Mouse (Mus musculus) Patski (cell line): ENCODE results near the gene Stk11ip. TPM values are rescaled to one million over a fixed set of nuclear protein-coding genes. Genes with fewer than 3 reads are reported as not detected.

ENCODE experiments used
- ATAC-seq: fragments of 100-300 bp; one replicate; pipeline ENCODE4 v1.8.0; 2021
- CTCF ChIA-PET: fragments of 350-600 bp; sonication (Branson Sonifier 250); formaldehyde crosslinking; loops from one replicate; lab custom pipeline; 2022; ENCODE audit warnings: inconsistent platforms; lab: Charles Lee
- POLR2A ChIA-PET: fragments of 350-600 bp; sonication (Branson Sonifier 250); formaldehyde crosslinking; loops from one replicate; lab custom pipeline; 2022; ENCODE audit warnings: antibody characterized with exemption, inconsistent platforms; lab: Charles Lee
- DNase-seq: peaks from one replicate; pipeline ENCODE4 v3.0.0-alpha.2; 2011; ENCODE audit warnings: low read depth, low spot score
- H3K27me3 ChIP-seq: fragments of 371-371 bp; one replicate; pipeline ENCODE4 v1.5.1; 2021
- CTCF ChIP-seq: fragments of 100-300 bp; IDR thresholded peaks from one replicate; pipeline ENCODE4 v1.5.1; 2021
- in situ Hi-C: fragments of 300-500 bp; cut with MboI; formaldehyde crosslinking; loops from 3 replicates; pipeline ENCODE4 v1.11.1; 2018; ENCODE audit warnings: low pct_unique_long_range_greater_than_20kb, mixed read lengths
- polyA plus RNA-seq: library from polyadenylated mRNA; unstranded; gene quantifications from one replicate; pipeline ENCODE4 v1.2.3, GENCODE M21; 2021

Gene Stk11ip
- polyA plus RNA-seq, 1 experiment from 2014 or later: 22.7 TPM

DNA sequence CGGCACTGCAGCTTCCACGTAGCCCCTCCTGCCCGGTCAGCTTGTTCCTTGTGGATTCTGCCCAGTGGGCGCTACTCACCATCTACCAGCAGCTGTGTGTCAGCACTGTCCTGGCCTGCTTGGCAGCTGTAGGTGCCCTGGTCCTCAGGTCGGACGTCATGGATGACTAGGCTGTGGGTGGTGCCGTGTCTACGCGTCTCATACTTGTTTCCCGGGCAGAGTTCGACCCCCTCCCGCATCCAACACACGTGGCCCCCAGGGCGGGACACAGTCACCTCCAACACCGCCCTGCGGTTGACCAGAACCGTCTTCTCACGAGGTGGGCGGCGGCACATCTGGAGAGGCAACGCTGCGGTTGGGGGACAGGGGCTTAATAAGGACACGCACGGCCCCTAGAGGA lies 34.8 kb upstream of the Stk11ip start:
- in situ Hi-C loops: no loop called here
- no peak for TF ChIP-seq CTCF
- H3K27me3 ChIP-seq: no peaks in the 10 kb centered on the region
- CTCF ChIA-PET: interaction anchor here (1.0 to 2.4 kb wide), 2 partner anchors 9 to 232 kb away, joined by 3 to 17 read pairs; no protein-coding TSS in a partner anchor
- ATAC-seq (no peak), DNase-seq (no peak)
- POLR2A ChIA-PET: interaction anchor here (0.6 to 1.2 kb wide), 4 partner anchors 8 to 102 kb away, joined by 3 to 10 read pairs (median 6); partner anchors contain the start of genes Chpf and Tmem198

DNA sequence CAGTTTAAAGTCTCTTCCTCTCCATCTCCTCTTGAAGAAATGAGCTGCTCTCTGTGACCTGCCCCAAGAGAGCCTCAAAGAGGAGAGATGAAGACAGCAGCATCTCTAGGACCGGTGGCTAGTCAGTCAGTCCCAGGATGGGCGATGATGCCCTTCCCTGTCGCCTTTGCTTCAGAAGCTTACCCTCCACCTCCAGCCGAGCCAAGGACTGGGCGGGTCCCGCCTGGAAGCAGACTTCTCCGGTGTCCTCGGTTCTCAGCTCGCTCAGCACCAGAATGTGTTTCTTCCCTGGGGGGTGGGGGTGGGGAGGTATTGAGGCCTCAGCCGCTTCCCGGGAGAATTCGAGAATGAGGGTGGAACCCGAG lies 34.3 kb upstream of the Stk11ip start:
- ChIA-PET POLR2A (interaction anchor here (0.6 to 1.2 kb wide), 3 partner anchors 8 to 102 kb away, joined by 4 to 10 read pairs (median 7); partner anchors contain the start of genes Chpf and Tmem198), CTCF (interaction anchor here (1.0 to 2.4 kb wide), 3 partner anchors 10 to 233 kb away, joined by 3 to 17 read pairs (median 3); no protein-coding TSS in a partner anchor)
- DNase-seq (no peak), ATAC-seq (peak; percentile 3)
- no peaks in the 10 kb centered on the region for H3K27me3 ChIP-seq
- TF ChIP-seq CTCF: no peak
- in situ Hi-C loops: no loop called here

DNA sequence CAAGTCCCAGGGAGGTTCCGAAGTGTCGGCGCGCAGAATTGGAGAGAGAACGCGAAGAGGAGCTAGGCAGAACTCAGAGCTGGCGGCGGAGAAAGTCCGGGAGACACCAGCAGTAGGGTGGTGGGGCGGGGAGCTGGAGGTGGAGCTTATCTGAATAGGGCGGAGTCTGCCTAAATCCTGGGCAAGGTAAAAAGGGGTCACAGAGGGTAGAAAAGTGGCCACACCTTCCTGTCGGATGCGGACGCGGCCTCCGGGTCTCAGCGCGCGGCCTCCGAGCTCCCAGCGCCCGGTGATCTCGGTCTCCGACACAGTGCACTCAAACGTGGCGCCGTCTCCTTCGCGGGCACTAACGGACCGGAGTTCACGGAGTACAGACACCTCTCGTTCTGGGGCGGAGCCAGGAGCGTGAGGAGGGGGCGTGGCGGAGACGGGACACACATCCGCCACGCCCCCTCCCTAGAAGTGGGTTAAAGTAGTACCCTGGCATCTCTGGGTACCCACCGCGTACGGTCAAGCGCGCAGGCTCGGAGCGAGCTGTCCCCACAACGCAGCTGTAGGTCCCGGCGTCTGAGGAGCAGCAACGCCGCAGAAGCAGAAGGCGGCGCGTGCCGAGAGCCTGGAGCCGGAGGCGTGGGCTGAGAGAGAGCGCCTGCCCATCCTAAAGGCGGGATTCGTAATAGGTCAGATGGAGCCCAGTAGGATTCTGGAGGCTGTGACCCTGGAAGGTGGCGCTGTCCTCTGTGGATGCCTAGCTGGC lies 33.7 kb upstream of the Stk11ip start:
- no peaks in the 10 kb centered on the region for H3K27me3 ChIP-seq
- ChIA-PET CTCF (interaction anchor here (1.0 to 2.4 kb wide), 3 partner anchors 10 to 233 kb away, joined by 3 to 17 read pairs (median 3); no protein-coding TSS in a partner anchor), POLR2A (interaction anchor here (0.6 to 1.2 kb wide), 4 partner anchors 9 to 101 kb away, joined by 4 to 10 read pairs (median 6); partner anchors contain the start of genes Chpf and Tmem198)
- ATAC-seq (peak; percentile 75), DNase-seq (no peak)
- TF ChIP-seq CTCF: no peak
- in situ Hi-C loops: no loop called here

DNA sequence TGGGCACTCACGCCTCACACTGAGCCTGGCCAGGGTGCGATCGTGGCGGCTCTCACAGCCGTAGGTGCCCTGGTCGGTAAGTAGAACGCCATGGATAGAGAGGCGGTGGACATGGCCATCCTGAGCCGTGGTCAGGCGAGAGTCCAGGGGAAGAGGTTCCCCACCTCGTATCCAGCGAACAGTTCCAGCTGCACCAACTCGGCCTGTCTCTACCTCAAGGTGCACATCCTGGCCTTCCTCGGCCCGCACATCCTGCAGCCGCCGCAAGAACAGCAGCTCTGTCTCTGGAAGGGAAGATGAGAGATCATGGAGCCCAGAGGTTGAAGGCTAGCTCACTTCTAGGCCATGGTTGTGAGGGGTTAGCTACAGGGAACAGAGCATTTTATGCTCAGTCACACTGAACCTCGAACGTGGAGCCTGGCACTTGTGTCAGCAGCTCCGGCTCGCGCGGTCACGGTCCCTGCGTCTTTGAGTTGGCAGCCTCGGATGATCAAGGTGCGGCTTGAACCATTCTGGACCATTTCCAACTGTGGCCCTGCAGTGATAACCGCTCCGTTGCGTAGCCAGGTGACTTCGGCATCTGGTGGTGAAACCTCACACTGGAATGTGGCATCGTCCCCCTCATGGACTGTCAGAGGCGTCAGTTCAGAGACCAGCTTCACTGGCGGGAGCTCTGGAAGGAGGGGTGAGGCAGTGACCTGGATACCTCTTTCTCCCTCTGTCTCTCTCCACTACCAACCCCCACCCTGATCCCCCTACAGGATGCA lies 30.4 kb upstream of the Stk11ip start:
- POLR2A ChIA-PET: no interaction called here
- DNase-seq: no peak
- CTCF ChIA-PET: no interaction called here
- in situ Hi-C loops: no loop called here
- TF ChIP-seq CTCF: no peak
- no peak for ATAC-seq
- H3K27me3 ChIP-seq: no peaks in the 10 kb centered on the region

- no peak for ATAC-seq
- ChIA-PET POLR2A (interaction anchor here (0.7 to 1.1 kb wide), 2 partner anchors 9 to 14 kb away, joined by 3 to 4 read pairs; partner anchors contain the start of genes Chpf and Tmem198), CTCF (no interaction called here)
- no peak for DNase-seq
- in situ Hi-C loops: no loop called here
- peaks cover 4% of the 10 kb centered on the region for H3K27me3 ChIP-seq
- TF ChIP-seq CTCF: no peak
Measured at GRCm38 (mm10) chr1:75492579-75493170, 28.7 kb upstream of the Stk11ip start.

DNA sequence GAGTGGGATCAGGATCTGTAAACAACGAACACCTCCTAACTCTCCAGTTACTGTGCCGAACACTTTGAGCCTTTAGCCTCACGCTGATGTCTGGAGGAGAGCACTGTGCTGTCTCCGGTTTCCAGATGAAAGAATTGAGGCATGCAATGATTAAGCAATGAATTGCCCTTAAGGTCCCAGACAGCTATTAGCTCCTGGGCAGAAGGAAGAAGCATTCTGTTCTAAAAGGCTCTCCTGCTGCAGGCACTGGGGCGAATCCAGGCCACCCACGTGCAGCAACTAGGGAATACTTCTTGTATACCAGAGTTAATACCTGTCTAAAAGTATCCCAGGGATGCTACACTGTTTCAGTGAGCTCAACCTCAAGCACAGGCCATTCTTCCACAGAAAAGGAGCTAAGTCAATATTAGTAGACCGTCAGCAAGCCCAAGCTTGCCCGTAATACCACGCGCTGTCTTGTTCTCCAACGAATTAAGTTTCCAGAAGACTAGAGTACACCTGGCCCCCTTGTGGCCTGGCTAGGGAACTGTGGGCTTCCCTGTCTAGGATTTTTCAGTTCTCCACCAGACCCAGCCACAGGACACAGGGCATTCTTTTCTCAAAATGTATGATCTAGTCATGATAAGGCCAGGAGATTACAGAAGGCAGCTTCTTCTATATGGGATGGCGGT lies 26.3 kb upstream of the Stk11ip start:
- in situ Hi-C loops: no loop called here
- H3K27me3 ChIP-seq: peaks cover 4% of the 10 kb centered on the region
- peak; percentile 48 for ATAC-seq
- no peak for TF ChIP-seq CTCF
- ChIA-PET POLR2A (interaction anchor here (0.8 kb wide), 1 partner anchor 9 kb away, joined by 3 read pairs; no protein-coding TSS in a partner anchor), CTCF (interaction anchor here (1.2 to 1.3 kb wide), 3 partner anchors 18 to 64 kb away, joined by 3 to 6 read pairs (median 5); no protein-coding TSS in a partner anchor)
- no peak for DNase-seq

- no peak for TF ChIP-seq CTCF
- DNase-seq (no peak), ATAC-seq (no peak)
- H3K27me3 ChIP-seq: peaks cover 11% of the 10 kb centered on the region
- ChIA-PET CTCF (no interaction called here), POLR2A (no interaction called here)
- in situ Hi-C loops: no loop called here
Measured at GRCm38 (mm10) chr1:75498897-75499296, 22.4 kb upstream of the Stk11ip start.

- H3K27me3 ChIP-seq: peaks cover 14% of the 10 kb centered on the region
- POLR2A ChIA-PET: no interaction called here
- ATAC-seq: no peak
- in situ Hi-C loops: no loop called here
- TF ChIP-seq CTCF: no peak
- DNase-seq: no peak
- CTCF ChIA-PET: no interaction called here
Measured at GRCm38 (mm10) chr1:75499441-75499840, 21.9 kb upstream of the Stk11ip start.

DNA sequence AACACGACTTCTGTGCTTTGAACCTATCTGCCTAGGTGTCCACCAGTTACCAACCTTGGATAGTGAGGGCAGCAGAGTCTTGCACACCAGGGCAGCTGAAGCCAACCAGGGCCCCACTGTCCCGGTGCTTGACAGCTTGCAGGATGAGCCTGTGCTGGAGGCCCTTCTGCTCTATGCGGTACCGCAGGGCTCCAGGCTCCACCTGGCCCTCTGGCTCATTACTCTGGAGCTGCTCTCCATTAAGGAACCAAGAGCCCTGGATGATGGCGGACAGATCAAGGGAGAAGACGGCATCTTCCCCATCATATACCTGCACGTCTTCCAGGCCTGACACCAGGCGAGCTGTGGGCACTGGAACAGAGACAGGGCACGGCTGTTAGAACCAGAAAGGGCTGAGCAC lies 19.4 kb upstream of the Stk11ip start:
- TF ChIP-seq CTCF: no peak
- DNase-seq (no peak), ATAC-seq (no peak)
- H3K27me3 ChIP-seq: peaks cover 21% of the 10 kb centered on the region
- CTCF ChIA-PET: no interaction called here
- in situ Hi-C loops: no loop called here
- POLR2A ChIA-PET: interaction anchor here (0.6 to 1.4 kb wide), 2 partner anchors 9 to 1957 kb away, joined by 4 read pairs; no protein-coding TSS in a partner anchor
